Mouse (Mus musculus) mouse trophoblast stem cell (cell line): ENCODE data around the gene Rint1.
"Not testable (repeated sequence)": the region's sequence is repeated elsewhere in the genome, so short reads cannot be mapped to it uniquely, and the experiment has no call there.

Experiments used
- in situ Hi-C, 2 experiments: fragments of 300-500 bp; cut with MseI, MboI; formaldehyde crosslinking; loops; 2 replicates in 1 of 2; 3 replicates in 1 of 2; pipeline ENCODE4 v1.15.1; 2025

Rint1 gene

DNA sequence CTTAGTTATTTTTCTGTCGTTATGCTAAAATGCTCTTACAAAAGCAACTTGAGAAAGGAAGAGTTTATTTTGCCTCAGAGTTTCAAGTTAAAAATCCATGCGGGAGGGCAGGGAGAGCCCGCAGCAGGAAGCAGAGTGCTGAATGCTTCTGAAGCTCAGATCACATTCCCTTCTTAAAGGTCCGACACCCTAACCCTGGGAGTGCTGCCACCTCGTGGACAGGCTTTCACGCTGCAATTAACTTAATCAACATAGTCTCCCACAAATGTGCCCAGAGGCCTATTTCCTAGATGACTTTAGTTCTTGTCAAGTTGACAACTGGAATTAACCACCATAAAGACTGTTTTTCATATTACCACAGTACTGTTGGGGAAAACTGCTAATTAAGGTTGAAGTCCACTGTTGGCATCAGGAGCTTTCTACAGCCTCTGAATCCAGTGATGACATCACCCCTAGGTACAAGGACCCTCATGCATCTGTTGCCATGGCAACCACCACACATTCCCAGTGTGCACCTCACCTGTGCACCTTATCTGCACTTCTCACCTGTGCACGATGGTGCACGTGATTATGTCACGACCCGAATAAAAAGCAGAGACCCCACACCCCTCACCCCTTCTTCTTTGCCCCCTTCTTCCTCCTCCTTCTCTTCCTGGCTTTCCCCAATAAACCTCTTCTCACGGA is 39.0 kb downstream of the Rint1 start:
- in situ Hi-C loops = no loop called here

DNA sequence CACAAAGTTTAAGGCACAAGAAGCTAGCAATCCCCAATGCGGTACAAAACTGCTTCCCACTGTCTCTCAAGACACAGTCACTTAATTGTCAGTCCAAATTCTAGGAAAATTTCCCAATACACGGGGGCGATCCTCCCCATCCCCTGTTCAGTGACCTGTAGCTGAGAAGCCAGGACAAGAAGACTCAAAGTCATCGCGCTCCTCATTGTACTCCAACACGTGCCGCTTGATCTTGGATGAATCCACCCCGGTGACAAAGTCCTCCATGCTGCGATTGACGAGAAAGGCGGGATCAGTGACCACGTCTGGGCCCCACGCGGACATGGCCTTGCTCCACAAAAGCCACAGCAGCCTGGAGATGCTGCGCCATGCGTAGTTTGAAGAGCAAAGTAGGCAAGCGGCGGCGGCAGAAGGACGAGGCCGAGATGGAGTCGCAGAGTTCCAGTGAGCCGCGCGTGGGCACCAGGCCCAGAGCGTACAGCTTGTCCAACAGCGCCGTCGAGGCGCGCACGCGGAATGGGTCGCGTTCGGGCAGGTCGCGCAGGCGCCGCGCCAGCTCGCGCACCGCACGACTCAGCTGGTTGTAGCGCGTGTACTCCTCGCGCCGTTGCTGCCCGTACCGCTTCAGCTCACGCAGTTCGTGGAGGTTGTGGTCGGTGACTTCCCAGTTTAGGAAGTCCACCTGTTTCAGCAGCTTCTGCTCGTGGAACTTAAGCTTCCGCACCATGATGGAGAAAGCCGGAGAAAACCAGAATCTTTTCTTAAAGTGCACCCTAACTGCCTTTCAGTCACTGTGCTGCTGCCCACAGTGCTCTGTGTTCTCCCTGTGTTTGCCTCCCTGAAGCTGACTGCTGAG is 43.6 kb downstream of the Rint1 start:
- in situ Hi-C loops = no loop called here

DNA sequence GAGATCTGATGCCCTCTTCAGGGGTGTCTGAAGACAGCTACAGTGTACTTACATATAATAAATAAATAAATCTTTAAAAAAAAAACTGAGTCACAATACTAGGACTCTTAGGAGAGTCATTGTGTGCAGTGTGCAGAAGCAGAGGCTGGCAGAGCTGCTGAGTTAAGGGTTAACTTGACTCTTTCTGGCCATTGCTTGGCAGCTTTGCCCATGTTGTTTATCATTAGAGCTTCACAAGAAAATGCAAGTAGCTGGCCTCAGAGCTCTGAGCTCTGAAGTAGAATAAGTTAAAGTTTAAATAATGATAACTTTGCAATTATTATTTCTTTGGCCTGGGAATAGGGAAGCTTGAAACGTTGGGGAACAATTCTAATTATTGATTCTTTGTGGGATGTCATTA is 48.2 kb downstream of the Rint1 start:
- in situ Hi-C loops = not testable (repeated sequence)

DNA sequence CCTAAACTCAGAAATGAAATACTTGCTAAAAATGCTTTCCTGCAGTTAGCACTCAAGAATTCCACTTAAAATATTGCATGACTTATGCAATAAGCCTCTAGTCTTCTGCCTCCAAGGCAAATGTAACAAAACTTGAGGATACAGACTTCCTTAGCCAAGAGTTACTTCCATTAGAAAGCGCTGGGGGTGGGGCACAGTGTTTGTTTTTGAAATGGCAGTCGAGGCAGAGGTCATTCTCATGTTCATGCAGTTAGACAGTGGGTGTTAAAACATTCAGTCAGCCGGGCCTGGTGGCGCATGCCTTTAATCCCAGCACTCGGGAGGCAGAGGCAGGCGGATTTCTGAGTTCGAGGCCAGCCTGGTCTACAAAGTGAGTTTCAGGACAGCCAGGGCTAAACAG is 50.6 kb downstream of the Rint1 start:
- in situ Hi-C loops = no loop called here

DNA sequence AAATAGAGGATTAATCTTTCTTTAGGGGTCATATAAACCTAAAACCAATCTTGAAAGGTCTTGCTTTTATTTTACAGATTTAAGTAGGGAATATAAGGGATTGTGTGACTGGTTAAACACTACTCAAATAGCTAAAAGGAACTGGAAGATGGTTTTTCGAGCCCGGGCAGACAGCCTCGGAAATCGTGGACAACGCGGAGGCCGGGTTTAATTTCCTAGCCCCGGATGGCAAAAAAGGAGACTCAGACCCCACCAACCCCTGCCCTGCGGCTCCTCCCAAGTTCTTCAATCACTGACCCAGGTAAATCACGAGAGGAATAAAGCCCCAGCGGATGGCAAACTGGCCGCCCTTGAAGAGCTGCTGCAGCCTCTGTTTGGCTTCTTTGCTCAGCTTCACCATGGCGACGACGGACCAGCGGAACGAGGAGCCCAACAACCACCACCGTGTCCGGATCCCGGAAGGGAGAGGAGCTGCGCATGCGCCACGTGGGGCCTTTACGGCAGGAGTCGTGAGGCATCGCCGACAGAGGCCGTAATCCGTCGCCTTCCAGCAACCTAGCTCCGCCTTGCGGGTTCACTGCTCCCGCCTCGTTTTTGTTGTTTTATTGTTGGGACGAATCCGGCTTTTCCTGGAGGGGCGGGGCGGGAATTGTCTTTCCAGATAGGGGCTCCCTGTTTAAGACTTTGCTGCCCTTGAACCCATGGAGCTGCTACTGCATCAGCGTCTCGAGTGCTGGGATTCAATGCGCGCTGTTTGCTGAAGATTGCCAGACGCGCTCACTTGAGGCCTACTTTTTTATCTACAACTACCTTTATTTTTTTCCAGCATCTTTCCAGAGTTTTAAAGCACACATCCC is 56.4 kb downstream of the Rint1 start, which contains the start of gene Tomm7:
Gene Tomm7, minus strand, starts transcription at position 488 of the 857 bp plus-strand sequence.
- in situ Hi-C loops = no loop called here

DNA sequence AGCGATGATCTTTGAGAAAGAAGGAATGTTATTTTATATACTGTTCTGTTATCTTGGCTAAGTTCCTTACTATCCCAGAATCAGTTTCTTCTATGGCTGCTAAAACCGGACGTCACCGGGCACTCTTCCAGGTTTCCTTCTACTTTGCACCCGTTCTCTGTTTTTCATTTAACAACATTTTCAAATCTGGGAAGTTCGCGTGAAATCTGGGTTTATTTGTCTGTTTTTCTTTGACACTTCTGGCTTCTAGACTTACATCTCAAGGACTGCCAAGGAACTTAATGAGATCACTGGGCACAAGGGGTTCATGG is 57.0 kb downstream of the Rint1 start:
- in situ Hi-C loops = no loop called here

DNA sequence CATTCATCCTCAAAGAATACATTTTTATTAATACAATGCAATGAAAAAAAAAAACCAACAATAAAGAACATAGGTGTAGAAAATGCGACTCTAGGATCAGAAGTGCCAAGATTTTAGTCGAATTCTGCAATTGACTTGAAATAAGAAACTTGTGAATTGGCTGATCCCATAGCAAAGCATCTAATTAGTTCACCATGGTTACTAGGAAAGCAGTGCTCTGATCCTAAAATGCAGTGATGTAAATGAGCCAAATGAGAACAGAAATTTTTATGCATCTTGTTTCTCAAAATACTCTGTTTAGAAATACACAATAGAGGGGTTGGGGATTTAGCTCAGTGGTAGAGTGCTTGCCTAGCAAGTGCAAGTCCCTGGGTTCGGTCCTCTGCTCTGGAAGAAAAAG is 57.6 kb downstream of the Rint1 start:
- in situ Hi-C loops = no loop called here

DNA sequence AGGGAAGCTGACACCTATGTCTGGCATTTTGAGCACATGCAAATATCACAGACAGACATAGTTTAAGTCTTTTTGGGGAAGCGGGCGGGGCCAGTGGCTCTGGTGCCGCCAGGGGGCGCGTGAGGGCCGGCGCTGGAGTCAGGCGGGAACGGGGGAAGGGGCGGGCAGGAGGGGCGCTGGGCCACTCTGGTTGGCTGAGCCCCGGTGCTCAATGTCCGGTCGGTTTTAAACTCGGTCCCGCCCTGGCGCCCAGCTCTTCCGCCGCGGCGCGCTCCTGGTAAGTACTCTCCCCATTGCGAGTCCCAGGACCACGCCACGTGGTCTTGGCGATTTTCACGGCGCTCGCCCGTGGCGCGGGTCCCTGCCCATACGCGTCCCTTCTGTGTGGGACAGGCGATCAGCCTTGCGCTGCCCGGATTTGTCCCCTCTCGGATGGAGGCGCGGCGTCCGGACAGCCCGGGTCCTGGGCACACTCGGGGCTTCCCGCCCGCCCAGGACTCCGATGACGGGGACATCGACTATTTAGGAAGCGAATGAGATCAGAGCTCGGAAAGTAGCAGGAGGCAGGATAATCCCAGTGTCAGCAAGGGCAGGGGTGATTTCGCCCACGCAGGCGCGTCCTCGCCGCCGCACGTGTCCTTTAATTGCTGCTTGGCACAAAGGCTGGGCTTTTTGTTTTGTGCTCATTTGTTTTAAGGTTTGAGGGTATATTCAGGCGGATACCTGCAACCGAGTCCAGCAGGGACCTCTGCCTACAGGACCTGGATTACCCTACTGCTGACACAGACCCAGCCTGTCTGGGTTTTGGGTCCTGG is 63.0 kb downstream of the Rint1 start:
- in situ Hi-C loops = no loop called here

DNA sequence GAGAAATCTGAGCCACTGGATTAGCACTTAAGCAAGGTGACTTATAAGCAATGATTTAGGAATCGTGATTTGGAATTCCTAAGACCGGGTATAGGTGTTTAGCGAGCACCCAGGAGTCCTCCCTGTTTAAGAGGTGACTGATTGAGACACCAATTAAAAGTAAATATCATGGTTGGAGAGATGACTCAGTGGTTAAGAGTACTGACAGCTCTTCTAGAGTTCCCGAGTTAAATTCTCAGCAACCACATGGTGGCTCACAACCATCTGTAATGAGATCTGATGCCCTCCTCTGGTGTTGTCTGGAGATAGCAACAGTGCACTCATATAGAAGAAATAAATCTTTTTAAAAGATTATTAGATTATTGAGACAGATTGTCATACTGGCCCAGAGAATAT is 63.6 kb downstream of the Rint1 start:
- in situ Hi-C loops = not testable (repeated sequence)

DNA sequence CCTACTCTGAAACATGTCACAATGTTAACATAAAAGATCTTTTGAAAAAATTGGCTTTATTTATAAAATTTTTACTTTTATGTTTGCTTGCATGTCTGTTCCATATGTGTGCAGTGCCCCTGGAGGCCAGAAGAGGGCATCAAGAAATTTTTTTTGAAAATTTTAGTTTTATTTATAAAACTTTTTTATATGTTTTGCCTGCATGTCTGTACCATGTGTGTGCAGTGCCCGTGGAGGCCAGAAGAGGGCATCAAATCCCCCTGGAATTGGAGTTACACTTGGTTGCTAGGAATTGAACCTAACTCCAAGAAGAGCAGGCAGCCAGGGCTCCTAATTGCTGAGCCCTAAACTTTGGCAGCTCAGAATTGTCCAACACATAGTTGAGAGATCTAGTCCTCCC is 65.4 kb downstream of the Rint1 start:
- in situ Hi-C loops = not testable (repeated sequence)

DNA sequence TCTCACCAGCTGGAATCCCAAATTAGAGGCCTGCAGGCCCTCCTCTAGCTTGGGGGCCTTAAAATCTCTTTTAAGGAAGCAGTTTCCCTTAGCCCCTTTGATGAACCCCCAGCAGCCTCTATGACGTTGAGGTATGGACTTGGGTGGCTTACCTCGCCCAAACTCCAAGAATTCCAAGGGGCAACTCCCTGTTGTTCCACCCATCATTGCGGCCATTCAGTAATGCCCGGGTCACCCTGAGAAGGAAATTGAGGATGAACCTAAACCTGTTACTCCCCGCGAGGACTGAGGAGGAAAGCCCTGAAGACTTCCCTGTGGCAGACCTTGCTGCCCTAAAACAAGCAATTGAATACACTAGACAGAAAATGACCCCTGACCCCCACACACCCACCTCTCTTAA is 68.0 kb downstream of the Rint1 start:
- in situ Hi-C loops = no loop called here

DNA sequence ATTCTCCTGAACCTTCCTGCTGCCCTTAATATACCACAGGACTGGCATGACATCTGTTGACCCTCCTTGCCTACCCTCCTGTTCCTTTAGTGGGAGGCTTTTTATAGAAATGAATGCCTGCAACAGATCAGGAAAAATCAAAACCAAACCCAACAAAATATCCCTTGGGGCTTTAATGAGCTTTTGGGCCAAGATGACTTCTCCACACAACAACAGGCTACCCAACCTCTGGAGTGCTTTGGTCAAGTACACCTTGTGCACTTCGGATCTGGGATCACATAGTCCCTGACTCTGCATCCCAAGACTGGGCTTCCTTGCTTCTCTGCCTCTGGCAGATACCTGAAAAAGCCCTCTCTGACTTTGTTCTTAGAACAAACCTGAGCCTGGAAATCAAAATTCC is 68.7 kb downstream of the Rint1 start:
- in situ Hi-C loops = no loop called here

DNA sequence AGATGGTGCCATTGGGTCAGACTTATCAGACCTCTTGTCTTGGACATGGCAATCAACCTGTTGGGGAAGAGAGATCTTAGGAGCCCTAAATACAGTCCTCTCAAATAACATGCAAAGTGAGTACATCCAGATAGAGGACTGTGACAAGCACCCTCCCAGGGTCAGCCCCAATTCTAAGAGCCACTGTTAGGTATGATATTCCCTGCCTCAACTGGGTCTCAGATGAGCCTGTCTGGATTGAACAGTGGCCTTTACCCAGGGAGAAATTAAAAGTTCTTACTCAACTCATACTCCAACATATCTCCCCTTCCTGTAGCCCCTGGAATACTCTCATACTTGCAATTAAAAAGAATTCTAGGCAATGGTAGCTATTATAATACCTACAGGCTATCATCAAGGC is 69.7 kb downstream of the Rint1 start:
- in situ Hi-C loops = no loop called here

DNA sequence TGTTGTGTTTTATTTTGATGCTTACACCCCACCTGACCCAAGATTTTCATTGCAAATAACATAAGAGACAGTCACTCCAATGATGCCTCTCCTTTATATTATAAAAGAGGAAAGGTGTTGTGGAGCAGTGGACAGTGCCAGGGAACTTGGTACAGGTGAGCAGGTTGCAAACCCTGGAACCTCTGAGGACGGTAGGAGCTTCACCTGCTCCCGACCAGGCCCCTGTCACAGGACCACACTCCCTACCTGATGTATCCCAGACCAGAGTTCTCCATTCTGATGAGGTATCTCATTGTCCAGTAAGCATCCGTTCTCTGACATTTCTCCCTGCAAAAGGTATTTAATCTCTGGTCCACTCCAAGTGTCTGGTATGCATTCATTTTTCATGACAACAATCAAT is 70.5 kb downstream of the Rint1 start:
- in situ Hi-C loops = no loop called here

DNA sequence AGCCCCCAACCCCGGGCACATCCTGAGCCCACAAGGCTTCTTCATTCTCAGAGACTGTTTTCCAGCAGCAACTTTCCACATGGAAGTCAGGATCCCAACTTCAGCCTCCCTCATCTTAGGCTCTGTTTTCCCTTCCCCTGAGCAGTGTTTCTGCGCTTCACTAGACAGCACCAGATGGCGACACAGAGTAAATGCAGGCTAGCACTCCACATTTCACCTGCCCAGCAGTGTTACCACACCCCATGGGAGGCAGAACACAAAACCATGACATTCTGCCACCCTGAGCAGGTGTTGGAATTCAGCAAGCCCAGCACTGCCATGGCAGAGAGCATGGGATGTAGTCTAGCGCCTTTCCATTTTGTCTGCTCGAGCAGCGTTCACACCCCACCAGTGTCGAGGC is 71.1 kb downstream of the Rint1 start:
- in situ Hi-C loops = no loop called here

DNA sequence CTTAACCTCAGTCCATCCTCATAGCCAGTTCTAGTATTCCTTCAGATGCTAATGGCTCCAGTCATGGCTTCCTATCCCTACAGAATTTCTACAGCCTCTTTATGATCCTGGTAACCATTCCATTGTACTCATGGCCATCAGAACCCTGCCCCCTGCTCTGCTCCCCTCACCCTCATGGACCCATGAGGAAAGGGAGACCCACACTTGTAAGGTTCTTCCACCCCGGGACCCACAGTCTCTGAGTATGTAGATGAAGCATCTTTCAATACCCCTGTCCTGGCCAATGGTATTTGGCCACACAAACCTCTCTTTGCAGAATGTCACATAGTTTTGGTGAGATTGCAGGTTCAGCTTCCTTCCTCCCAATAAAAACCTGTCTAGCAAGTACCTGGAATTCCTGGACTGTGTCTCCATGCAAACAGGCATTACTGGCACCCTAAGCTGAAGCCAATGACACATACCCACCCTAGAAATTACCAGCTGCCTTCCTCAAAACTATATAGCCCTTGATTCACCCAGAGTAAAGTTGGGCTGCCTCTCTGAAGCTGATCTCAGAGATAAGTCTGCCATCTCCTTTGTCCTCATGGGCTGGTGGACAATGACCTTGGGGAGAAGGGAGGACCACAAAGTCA is 71.7 kb downstream of the Rint1 start:
- in situ Hi-C loops = no loop called here

DNA sequence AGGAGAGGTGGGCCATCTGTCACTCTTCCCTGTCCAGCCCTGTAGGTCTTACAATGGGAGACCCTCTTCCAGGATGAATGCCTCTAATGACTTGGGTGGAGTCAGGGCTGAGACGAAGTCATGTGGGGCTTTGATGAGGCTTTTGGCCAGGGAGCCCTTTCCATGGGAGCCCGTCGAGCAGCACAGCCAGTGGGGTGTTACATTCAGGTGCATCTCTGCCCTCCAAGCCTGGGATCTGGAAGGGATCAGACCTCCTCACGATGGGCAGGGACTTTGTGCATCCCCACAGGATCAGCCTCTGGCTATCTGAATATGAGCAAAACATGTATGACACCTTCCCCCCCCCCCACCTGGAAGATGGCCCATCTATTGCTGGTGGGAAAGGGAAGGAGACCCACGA is 72.4 kb downstream of the Rint1 start:
- in situ Hi-C loops = no loop called here

DNA sequence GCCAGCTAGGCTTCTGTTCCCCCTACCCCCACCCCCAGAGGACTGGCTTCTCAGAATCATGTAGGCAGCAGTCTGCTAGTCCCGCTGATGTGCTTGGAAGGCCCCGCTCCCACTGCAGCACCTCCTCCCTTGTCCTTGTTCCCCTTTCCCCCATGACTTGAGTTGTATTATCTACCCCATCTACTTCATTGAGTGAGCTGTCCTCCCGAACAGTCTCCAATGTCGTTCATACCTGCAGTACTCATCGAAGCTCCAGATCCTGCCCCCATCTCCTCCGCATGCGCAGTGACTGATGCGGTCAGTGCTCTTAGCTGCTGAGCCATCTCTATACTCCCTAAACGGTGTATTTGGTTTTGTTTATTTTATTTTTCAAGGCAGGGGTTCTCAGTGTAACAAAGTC is 74.2 kb downstream of the Rint1 start:
- in situ Hi-C loops = no loop called here

DNA sequence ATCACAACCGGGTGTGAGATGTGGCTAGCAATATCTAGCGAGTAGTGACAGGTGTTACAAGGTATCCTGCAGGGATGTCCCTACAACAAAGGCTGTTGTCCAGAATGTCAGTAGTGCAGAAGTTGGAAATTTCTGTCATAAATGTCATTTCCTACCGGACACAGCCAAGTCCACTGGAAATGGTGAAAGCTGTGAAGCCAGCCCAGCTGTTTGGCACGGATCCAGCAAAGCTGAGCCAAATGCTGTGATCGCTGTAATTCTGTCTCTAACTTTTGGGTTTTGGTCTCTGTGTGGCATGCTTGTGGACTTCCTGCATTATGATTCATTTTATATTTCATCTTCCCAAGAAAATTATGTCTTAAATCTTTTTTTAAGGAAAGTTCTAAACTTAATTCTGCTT is 74.8 kb downstream of the Rint1 start:
- in situ Hi-C loops = no loop called here

DNA sequence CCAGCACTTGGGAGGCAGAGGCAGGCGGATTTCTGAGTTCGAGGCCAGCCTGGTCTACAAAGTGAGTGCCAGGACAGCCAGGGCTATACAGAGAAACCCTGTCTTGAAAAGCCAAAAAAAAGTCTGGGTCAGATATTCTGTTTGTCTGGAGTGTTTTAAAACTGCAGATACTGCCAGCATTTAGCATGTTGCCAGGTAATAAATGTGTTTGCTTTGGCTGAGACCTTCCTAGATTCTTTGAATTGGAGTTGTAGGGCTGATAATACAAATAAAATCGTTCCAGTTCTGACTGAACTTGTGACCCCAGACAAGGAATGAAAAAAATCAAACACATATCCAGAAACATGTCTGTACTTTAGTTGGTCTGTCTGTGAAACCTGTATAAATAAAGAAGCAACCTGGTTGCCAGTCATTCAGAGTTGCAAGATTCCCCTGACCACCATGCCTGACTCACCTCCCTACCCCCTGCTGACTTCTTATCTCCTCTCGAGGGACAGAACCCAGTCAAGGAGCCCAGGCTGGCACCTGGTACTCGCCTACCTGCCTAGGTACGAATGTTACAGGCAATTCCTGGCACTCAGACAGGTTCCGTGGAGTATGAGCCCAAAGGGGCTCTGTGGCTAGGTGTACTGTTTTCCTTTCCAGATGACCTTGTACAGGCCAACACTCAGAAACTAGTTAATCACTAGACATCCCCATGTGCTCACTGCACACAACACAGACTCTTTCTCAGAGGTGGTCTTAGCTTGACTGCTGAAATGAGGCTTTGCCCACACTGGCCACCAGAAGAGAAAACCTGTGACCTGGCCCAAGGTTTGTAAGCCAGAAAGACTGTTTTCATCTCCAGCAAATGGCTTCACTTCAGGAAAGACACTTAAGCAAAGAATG is 75.9 kb downstream of the Rint1 start:
- in situ Hi-C loops = no loop called here
